Mouse (Mus musculus): Measurements from ENCODE around the gene Macrod2.

DNA sequence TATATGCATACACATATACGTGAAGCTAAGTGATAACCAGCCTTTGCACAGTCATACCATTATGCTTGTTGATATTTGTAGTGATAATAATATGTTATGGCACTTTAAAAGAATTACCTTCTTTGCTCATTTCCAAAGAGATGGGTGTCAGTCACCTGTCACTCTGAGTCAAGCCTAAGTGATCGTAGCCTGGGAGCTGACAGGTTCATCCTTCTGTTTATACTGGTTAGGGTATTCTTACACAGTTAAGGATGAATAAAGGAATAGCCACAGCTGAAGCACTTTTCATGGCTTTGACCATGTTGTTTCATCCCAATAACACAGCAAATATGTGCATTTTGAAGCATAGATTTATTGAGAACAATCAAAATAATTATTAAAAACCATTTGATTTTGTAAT, 274.7 kb downstream of the Macrod2 start:
- no peak for TF ChIP-seq POLR2A (IDR thresholded peaks at IDR 0.05; ENCODE audit: control insufficient read depth, low read depth, low read length)
- no peak for TF ChIP-seq CTCF (IDR thresholded peaks at IDR 0.05; ENCODE audit: control insufficient read depth, insufficient read depth, insufficient replicate concordance, low read depth, low read length)

All from testis, adult 2 months (tissue).